Mouse (Mus musculus) megakaryocyte, embryonic 14.5 days (primary cell): ENCODE results near the gene Prrc2a. TPM values are rescaled to one million over a fixed set of nuclear protein-coding genes. Genes with fewer than 3 reads are reported as not detected.

ENCODE experiments used
- H3K27me3 ChIP-seq: replicated peaks from 2 replicates; pipeline ENCODE3; 2012; ENCODE audit warnings: inconsistent platforms
- H3K36me3 ChIP-seq: replicated peaks from 2 replicates; pipeline ENCODE3; 2012; ENCODE audit warnings: low read length, inconsistent platforms, mixed read lengths
- H3K4me1 ChIP-seq: 2 replicates; pipeline ENCODE4 v1.6.1; 2012; ENCODE audit warnings: inconsistent platforms
- H3K4me3 ChIP-seq: replicated peaks from 2 replicates; pipeline ENCODE3; 2012; ENCODE audit warnings: moderate library complexity, mild to moderate bottlenecking, inconsistent platforms
- H3K9me3 ChIP-seq: 2 replicates; pipeline ENCODE4 v1.6.1; 2012; ENCODE audit warnings: inconsistent platforms
- FLI1 ChIP-seq: IDR thresholded peaks from 2 replicates; pipeline ENCODE4 v1.6.1; 2012; ENCODE audit warnings: low read length, inconsistent platforms, mixed read lengths
- GATA1 ChIP-seq: IDR thresholded peaks from 3 replicates; pipeline ENCODE4 v1.6.1; 2012; ENCODE audit warnings: mixed read lengths, low read length, inconsistent platforms, borderline replicate concordance
- polyA plus RNA-seq: library from polyadenylated mRNA; stranded (reverse); fragments of >175 nt; gene quantifications from 2 replicates; pipeline ENCODE4 v1.2.3, GENCODE M21; 2012; ENCODE audit warnings: low replicate concordance; ENCODE audit not compliant: insufficient read depth

Gene Prrc2a
- polyA plus RNA-seq, 1 experiment, result 1,080 TPM

DNA sequence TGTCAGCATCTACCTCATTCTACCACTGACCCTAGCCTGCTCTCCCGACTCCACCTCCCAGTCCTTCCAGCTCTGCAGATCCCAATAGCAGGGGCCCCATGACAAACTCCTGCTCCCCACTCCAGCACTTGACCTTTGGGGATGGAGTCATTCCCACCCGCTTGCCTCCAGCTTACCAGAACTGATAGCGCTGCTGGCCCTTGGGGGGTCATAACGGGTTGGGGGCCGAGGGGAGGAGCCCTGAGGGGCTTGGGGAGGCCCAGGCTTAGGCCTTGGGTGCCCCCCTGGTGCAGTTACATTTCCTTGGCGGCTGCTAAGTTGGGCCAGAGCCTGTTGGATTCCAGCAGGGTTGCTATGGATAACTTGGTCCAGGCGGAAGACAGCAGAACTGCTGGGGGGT lies 10.1 kb downstream of the Prrc2a start:
- Histone ChIP-seq H3K4me3 (no peak overlapping the region), H3K9me3 (no peaks in the 10 kb centered on the region), H3K27me3 (no peaks in the 10 kb centered on the region), H3K36me3 (peaks cover 98% of the 10 kb centered on the region), H3K4me1 (peaks cover 13% of the 10 kb centered on the region)
- no peak for TF ChIP-seq GATA1
- TF ChIP-seq FLI1, result no peak

DNA sequence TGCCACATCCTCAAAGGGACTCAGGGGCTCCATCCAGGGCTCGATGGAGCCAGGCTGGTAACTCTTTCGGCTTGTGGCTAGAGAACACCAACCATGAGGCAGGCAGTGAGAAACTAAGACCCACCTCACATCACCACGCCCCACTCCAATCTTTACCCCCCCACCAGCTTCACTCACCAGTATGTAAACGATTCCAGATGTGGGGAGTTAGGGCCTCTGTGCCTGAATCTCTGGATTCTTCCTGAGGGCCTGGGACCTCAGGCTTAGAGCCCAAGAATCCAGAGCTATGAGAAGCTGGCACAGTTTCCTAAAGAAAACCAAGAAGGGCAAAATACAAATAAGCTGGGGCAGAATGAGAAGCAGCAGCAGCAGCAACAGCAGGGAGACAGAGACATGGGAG lies 10.8 kb downstream of the Prrc2a start:
- TF ChIP-seq GATA1 (no peak), FLI1 (no peak)

DNA sequence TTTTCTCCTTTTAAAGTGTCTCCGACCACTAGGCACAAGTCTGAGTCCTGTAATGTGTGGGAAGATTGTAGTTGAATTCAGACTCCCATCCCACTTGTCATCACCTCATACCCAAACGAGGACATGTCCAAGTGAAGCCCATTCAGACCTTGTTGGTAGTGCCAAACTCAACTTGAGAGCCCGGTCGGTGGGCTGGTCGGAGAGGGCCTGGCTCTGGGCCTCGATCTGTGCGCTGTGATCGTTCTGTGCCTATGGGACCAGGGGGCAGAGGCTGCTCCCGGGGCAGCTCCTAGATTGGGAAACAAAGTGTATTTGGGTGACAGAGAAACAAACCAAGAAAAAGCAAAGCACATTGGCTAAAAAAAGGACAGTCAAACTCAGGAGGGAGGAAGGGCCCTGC lies 11.6 kb downstream of the Prrc2a start:
- TF ChIP-seq FLI1 (no peak), GATA1 (no peak)
- H3K9me3 ChIP-seq, result no peaks in the 10 kb centered on the region
- no peak overlapping the region for H3K4me3 ChIP-seq
- peaks cover 98% of the 10 kb centered on the region for H3K36me3 ChIP-seq
- peaks cover 13% of the 10 kb centered on the region for H3K4me1 ChIP-seq
- no peaks in the 10 kb centered on the region for H3K27me3 ChIP-seq

More for the DNA sequence above, 10.8 kb downstream of the Prrc2a start:
- H3K9me3 ChIP-seq, result no peaks in the 10 kb centered on the region
- peaks cover 98% of the 10 kb centered on the region for H3K36me3 ChIP-seq
- no peaks in the 10 kb centered on the region for H3K27me3 ChIP-seq
- peaks cover 13% of the 10 kb centered on the region for H3K4me1 ChIP-seq
- H3K4me3 ChIP-seq, result no peak overlapping the region

DNA sequence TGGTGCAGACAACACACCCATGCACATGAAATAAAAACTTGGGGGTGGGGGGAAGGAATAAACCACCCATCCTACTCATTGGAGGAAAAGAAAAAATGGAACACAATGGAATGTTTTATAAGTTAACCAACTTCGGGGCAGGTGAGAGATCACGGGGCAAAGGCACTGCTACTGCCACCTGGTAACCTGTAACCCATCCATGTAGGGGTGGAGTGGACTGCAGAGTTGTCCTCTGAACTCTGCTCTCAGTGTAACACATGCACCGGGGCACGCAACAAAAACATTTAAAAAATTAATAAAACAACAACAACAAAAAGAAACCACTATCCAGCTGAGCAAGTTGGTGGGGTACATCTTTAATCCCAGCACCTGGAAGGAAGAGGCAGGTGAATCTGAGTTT lies 12.6 kb downstream of the Prrc2a start:
- peaks cover 98% of the 10 kb centered on the region for H3K36me3 ChIP-seq
- no peaks in the 10 kb centered on the region for H3K27me3 ChIP-seq
- no peaks in the 10 kb centered on the region for H3K9me3 ChIP-seq
- H3K4me1 ChIP-seq, result peaks cover 13% of the 10 kb centered on the region
- no peak for TF ChIP-seq GATA1
- TF ChIP-seq FLI1, result no peak
- no peak overlapping the region for H3K4me3 ChIP-seq

DNA sequence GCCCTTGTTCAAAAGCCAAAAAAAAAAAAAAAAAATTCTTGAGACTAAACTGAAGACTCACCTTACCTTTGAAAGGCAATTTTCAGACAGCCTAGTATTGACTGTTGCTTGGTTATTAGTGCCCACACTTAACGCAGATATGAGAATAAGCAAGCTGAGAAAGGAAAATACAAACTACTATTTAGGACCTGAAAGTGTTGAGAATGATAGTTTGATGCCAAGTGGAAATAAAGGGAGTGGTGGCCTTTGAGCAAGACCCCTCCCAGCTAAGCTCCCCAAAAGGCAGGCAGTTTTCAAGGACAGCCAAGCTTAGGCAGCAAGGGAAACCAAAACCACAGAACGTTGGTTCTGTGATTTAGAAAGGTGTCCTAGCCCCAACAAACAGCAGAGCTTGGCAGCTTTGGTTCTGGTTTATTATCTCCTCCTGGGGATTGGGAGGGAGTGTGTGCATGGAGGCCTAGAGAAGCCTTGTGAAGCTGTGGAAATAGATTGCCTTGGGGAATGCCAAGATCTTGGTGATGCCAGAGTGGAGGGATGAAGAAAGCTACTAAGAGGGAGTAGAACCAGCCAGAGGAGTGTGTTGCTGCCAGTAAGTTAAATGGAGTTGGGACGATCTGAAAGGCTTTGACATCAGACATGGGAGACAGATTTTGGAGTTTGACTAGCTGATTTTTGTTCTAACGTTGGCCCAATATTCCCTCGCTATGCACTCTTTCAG lies 16.6 kb downstream of the Prrc2a start:
- Histone ChIP-seq H3K36me3 (peaks cover 98% of the 10 kb centered on the region), H3K27me3 (no peaks in the 10 kb centered on the region), H3K4me3 (no peak overlapping the region), H3K9me3 (peaks cover 5% of the 10 kb centered on the region), H3K4me1 (no peaks in the 10 kb centered on the region)
- TF ChIP-seq GATA1, result no peak
- no peak for TF ChIP-seq FLI1

DNA sequence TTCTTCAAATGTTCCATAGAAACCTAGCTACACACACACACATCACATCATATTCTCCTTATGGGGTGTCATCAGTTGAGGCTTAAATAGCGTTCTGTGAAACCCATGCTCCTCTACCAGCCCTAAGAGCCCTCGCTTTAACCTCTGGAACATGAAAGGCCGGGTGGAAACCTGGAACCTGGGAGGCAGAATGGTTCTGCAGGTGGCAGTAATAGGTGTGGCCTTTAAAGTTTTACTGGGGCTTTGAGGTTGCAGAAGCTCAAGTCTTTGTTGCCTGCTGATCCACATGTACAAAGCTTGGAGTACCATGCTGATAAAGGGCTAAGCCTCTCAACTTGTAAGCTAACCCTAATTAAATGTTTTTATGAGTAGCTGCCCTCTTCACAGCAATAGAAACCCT lies 17.3 kb downstream of the Prrc2a start:
- H3K27me3 ChIP-seq, result no peaks in the 10 kb centered on the region
- peaks cover 98% of the 10 kb centered on the region for H3K36me3 ChIP-seq
- TF ChIP-seq FLI1 (no peak), GATA1 (no peak)
- H3K9me3 ChIP-seq, result peaks cover 8% of the 10 kb centered on the region
- no peaks in the 10 kb centered on the region for H3K4me1 ChIP-seq
- no peak overlapping the region for H3K4me3 ChIP-seq

DNA sequence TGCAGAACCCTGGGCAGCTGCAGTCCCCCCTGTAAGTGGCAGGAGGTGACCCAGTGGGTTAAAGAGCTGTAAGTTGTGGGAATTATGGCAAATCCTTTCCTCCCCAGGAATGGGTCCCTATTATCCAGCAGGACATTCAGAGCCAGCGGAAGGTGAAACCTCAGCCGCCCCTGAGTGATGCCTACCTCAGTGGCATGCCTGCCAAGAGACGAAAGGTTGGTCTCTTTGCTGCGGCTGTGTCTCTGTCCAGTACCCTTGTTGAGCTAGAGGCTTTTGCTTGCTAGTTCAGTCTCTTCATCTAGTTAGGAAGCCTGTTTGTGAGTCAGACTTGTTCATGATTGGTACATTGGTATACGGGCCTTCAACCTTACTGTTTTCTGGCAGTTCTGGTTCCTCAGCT lies 18.6 kb downstream of the Prrc2a start:
- H3K4me3 ChIP-seq, result no peak overlapping the region
- no peaks in the 10 kb centered on the region for H3K27me3 ChIP-seq
- H3K4me1 ChIP-seq, result no peaks in the 10 kb centered on the region; the same call in 1 of the 2 replicates
- no peak for TF ChIP-seq FLI1
- TF ChIP-seq GATA1, result no peak
- peaks cover 8% of the 10 kb centered on the region for H3K9me3 ChIP-seq
- peaks cover 99% of the 10 kb centered on the region for H3K36me3 ChIP-seq

DNA sequence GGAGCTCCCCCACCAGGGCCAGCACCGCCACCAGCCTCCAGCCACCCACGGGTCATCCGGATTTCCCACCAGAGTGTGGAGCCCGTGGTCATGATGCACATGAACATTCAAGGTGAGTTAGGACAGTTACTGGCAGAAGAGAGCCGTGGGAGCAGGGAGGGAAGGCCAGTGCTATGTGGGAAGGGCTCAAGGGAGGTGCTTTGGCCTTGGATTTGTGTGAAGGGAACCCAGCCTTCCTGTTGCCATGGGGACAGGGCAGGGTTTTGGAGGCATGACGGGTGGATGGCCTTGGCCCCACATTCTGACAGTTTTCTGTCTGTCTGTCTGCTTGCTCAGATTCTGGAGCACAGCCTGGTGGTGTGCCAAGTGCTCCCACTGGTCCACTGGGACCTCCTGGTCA lies 22.7 kb downstream of the Prrc2a start:
- Histone ChIP-seq H3K9me3 (peaks cover 8% of the 10 kb centered on the region), H3K4me1 (peaks cover 29% of the 10 kb centered on the region), H3K36me3 (peaks cover 96% of the 10 kb centered on the region), H3K4me3 (no peak overlapping the region), H3K27me3 (no peaks in the 10 kb centered on the region)
- TF ChIP-seq GATA1 (no peak), FLI1 (no peak)

DNA sequence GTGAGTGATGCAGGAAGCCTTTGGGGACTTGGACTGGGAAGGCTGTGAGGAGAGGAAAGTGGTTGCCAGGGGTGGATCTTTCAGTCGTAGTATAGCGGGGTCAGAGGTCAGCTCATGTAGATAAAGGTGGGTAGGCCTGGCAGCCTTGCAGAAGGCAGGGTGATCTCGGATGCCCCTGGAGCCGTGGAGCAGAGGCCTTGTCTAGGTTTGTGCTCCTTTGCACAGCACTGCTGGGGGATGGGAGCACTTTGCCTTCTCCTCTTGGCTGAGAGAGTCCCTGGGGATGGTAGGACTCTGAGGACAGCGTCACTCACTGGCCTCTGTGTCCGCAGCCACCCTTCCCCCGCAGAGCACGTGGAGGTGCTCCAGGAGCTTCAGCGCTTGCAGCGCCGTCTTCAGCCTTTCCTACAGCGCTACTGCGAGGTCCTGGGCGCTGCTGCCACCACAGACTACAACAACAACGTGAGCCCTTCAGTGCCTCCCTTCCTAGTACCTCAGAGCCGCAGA lies 24.2 kb downstream of the Prrc2a start:
- TF ChIP-seq GATA1 (no peak), FLI1 (no peak)
- H3K4me1 ChIP-seq, result peaks cover 39% of the 10 kb centered on the region
- H3K27me3 ChIP-seq, result no peaks in the 10 kb centered on the region
- H3K4me3 ChIP-seq, result no peak overlapping the region
- peaks cover 8% of the 10 kb centered on the region for H3K9me3 ChIP-seq
- H3K36me3 ChIP-seq, result peaks cover 82% of the 10 kb centered on the region

DNA sequence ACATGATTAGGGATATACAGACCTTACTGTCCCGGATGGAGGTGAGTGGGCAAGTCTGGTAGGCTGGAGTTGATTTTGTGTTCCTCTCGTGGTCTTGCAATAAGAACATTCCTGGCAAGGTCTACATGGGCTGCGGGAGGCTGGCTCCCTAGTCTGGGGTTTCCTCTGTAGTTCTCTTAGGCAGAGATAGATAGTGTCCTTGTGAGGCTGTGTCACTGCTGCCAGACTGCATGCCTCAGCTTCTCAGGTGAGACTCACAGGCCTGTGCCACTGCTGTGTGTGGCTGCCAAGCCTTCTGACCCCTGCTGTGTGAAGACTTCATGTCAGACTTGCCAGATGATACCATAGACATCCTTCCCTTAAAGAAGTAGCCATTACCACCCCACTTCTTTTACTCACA lies 25.4 kb downstream of the Prrc2a start:
- peaks cover 8% of the 10 kb centered on the region for H3K9me3 ChIP-seq
- H3K36me3 ChIP-seq, result peaks cover 69% of the 10 kb centered on the region
- no peak for TF ChIP-seq FLI1
- no peak for TF ChIP-seq GATA1
- H3K27me3 ChIP-seq, result no peaks in the 10 kb centered on the region
- peaks cover 39% of the 10 kb centered on the region for H3K4me1 ChIP-seq
- H3K4me3 ChIP-seq, result no peak overlapping the region
